Mouse (Mus musculus): ENCODE measurements around the gene Olfr1329. TPM values are rescaled to one million over a fixed set of nuclear protein-coding genes. Genes with fewer than 3 reads are reported as not detected.
"Not testable (repeated sequence)": the region's sequence is repeated elsewhere in the genome, so short reads cannot be mapped to it uniquely, and the experiment has no call there.

Gene Olfr1329
- total RNA-seq (2021) = not detected
- long read RNA-seq, experiment 1 = 0 reads
- long read RNA-seq, experiment 2 = 0 reads

DNA sequence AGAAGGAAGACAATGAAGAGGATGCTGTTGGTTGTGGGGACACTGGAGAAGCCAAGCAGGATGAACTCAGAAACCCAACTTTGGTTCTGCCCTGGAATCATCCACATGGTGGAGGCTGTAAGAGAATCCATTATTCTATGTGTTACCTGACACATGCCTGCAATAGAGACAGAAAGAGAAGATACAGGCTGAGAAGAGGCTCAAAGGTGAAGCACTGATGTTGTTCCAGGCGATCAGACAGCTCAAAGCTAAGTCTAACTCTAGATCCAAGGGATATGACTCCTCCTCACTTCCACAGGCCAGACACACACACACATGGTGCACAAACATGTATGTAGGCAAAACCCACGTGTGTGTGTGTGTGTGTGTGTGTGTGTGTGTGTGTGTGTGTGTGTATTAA lies at the start of gene Olfr1329:
Gene Olfr1329, minus strand, starts transcription at position 101 of the 400 bp plus-strand sequence.
- not testable (repeated sequence) for DNase-seq (ENCODE audit: low spot score)

DNA sequence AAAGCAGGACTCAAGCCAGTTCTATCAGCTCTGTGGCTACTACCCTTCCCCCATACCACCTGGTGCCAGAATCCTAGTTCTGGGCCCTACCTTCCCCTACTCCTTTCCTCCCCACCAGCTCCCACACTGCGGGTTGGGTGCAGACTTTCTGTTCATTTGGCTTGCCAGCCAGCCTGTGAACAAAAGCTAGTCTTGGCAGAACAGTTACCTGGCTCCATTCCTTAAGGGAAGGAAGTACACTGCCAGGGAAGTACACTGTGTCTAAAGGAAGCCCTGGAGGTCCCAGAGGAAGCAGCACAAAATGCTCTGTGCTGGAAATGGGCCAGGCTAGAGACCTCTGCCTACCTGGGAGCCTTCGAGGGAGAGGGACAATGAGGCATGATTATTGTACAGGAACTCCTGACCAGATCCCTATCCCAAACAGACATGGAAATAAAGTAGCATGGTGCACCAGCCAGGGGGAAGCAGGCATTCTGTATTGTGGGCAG lies 43.9 kb upstream of the Olfr1329 start, which contains the start of gene Lao1:
Gene Lao1, plus strand, starts transcription at position 438 of the 488 bp plus-strand sequence.
- peak; percentile 15 for DNase-seq (ENCODE audit: low spot score)

DNA sequence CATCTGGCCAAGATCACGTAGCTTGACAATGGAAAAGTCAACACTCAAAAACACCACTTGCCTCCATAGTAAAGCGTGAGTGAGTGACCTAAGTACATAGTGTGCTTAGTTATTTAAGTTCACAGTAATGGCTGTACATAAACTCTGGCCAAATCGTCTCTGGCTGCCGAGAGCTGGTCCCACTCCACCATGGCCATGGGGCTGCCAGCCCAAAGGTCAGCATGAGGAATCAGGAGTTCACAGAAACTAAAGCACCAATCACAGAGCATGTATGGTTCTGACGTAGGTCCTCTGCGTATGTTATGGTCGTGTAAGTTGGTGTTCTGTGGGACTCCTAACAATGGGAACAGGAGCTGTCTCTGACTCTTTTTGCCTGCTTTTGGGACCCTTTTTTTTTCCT lies 41.5 kb upstream of the Olfr1329 start:
- no peak for DNase-seq (ENCODE audit: low spot score)

DNA sequence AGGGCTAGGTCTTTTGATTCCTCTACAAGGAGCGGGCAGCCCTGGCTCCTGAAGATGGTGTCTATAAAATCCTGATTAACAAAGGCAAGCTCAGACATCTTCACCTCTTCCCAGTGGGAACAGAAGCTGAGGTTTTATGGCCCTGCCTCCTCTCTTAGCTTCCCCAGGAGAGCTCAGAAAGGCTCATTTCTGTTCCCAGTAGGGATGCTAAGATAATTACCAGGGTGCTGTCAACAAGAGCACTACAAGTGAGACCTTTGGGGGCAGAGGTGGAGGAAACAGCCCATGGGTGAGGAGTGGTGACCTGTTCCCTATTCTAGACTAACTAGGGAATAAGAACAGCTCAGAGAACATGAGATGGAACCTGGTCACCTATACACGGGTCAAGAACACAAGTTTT lies 21.2 kb upstream of the Olfr1329 start, which contains the start of gene Olfr1328:
Gene Olfr1328, minus strand, starts transcription at position 101 of the 400 bp plus-strand sequence.
- DNase-seq (ENCODE audit: low spot score) = no peak

DNA sequence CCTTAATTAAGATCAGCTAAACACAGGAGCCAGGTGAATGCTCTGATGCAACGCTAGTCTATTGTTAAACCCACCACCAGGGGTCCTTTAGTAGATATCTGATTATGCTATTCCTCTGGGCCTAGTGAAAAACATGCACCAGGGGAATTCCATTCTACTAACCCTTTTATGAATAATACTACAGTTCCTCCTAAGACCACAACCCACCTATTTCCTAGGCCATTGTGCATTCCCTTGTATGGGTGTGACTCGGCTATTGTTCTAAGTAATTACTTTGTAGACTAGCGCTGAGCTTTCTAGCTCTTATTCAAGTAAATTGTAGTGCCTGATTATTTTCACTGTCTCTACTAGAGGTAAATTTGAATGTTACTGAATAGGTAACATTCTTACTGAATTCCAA lies 14.1 kb upstream of the Olfr1329 start:
- DNase-seq (ENCODE audit: low spot score) = not testable (repeated sequence)

DNA sequence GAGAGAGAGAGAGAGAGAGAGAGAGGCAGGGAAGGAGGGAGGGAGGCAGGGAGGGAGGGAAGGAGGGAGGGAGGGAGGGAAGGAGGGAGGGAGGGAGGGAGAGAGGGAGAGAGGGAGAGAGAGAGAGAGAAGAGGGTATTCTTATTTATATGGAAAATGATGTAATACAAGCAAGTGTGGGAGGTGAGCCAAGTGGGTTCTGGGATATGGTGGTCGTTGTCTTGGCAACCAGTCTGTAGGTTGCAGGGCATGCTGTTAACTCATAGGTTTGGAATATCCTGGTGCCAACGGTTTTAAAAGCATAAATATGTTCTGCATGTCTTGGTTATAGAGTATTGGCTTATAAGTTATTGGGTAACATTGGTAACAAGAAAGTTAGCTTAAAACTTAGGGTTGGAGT lies 15.3 kb downstream of the Olfr1329 start:
- no peak for DNase-seq (ENCODE audit: low spot score)

DNA sequence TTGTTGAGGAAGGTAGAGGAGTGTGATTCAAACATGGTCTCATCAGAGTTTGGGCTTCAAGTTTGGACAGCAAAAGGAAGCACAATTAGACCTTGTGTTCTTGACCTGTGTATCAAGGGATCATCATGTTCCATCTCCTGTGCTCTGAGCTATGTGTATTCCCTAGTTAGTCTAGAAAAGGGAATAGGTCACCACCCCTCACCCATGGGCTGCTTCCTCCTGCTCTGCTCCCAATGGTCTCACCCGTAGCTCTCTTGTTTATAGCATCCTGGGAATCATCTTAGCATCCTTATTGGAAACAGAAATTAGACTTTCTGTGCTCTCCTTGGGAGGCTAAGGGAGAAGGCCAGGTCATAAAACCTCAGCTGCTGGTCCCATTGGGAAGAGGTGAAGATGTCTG lies 29.0 kb downstream of the Olfr1329 start, which contains the start of gene Olfr1330:
Gene Olfr1330, plus strand, starts transcription at position 301 of the 400 bp plus-strand sequence.
- DNase-seq (ENCODE audit: low spot score) = no peak

DNA sequence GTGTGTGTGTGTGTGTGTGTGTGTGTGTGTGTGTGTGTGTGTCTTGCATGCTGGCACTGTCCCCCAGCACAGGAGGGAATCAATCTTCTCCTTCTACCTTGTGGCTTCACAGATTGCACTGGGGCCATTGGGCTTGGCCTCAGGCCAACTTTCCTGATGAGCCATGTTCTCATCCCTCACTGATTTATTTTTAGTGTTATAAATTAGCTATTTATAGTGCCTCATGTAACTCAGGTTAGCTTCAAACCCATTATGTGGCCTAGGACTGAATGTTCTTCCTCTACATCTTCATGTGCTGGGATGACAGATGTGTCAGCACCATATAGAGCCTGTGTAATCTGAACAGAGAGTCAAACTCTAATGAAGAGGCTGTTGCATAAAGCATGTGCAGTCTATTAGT lies 49.7 kb downstream of the Olfr1329 start:
- no peak for DNase-seq (ENCODE audit: low spot score)

Other genes starting within 250 kb of the Olfr1329 start
- gene Olfr1342, start 224.7 kb downstream of the Olfr1329 start, total RNA-seq (2021) = not detected
- not detected for gene Olfr1341, start 213.9 kb downstream of the Olfr1329 start, total RNA-seq (2021)
- not detected for gene Olfr1340, start 197.3 kb downstream of the Olfr1329 start, total RNA-seq (2021)
- not detected for gene Olfr1339, start 185.3 kb downstream of the Olfr1329 start, total RNA-seq (2021)
- not detected for gene Olfr1338, start 158.7 kb downstream of the Olfr1329 start, total RNA-seq (2021)
- gene Olfr1337, start 134.9 kb downstream of the Olfr1329 start, total RNA-seq (2021) = not detected
- gene Olfr1335, start 107.5 kb downstream of the Olfr1329 start, total RNA-seq (2021) = not detected
- gene Olfr1333, start 81.2 kb downstream of the Olfr1329 start, total RNA-seq (2021) = not detected
- not detected for gene Olfr1331, start 52.8 kb downstream of the Olfr1329 start, total RNA-seq (2021)
- gene Olfr1330, start 28.9 kb downstream of the Olfr1329 start, total RNA-seq (2021) = not detected
- gene Olfr1328, start 21.1 kb upstream of the Olfr1329 start, total RNA-seq (2021) = not detected
- gene Lao1, start 44.1 kb upstream of the Olfr1329 start, total RNA-seq (2021) = under 1 TPM; 0.19 to 0.50 TPM
- 1 to 10 TPM; 6.2 to 7.5 TPM for gene Slc2a1, start 191.2 kb upstream of the Olfr1329 start, total RNA-seq (2021)

Measured in gastrocnemius, adult 18-20 months (tissue).